Mouse (Mus musculus) cerebellum, postnatal 25 days (tissue): Measurements from ENCODE around the gene Ppm1f.
"Not testable (repeated sequence)": the region's sequence is repeated elsewhere in the genome, so short reads cannot be mapped to it uniquely, and the experiment has no call there.

ENCODE experiments used
- DNase-seq, 2 experiments: peaks; one replicate each; pipeline ENCODE4 v3.0.0; 2021; ENCODE audit warnings: mixed read lengths in 2 of 2

Ppm1f gene

DNA sequence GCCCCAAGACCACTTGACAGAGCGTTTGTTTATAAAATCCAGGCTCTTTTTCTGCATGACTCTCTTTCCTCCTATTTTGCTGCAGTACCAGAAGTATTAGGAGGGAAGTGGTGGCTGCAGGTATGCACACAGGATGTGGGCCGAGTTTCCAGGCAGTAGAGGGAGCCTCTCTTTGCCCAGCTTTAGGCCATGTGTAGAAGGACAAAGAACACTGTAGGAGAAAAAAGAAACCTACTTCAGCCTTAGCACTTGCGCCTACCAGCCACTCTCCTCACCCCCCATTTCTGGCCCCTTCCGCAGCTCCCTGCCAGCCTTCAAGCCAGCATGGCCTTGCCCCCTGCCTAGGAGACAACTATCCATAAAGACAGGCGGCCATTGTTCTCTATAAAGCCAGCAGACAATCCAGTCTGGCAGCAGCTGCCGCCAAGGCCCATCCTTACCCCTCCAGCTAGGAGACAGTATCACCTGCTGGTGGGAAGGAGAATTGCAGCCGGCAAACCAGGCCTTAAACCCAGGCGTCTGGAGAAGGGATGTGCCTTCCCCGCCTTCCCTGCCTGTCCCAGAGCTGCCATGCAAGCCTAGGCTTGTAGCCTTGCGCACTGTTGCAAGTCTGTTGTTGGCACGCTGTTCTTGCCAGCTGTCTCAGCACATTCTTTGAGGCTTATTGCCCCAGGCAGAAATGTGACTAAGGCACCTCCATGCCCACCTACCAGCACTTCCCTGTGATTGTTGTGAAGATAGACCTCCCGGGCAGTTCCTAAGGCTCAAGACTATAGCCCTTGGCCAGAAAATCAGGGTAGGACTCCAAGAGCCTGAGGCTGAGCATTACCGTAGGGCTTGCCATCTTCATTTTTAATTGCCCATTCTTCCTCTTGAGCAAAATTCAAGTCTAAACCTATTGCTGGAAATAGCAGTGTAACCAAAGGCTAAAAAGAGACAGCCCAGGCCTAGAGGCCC lies 15.7 kb downstream of the Ppm1f start:
- DNase-seq: peak; percentile 75 to 84

DNA sequence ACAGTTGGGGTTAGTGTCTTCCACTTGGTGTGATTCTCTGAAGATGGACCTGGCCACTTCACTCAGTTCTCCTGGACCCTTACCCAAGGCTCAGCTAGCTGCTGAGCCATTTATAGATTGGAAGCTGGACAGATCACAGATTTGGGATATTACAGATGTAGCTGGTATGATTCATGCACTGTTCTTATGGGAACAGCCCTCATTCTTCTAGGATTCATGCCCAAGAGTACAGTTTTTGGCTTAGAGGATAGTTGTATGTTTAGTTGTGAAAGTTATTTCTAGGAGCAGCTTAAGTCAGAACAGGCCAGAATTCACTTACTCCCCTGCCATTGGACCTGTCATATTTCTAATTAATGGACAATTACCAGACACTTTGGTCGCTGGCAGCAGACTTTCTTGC lies 17.2 kb downstream of the Ppm1f start:
- no peak for DNase-seq

DNA sequence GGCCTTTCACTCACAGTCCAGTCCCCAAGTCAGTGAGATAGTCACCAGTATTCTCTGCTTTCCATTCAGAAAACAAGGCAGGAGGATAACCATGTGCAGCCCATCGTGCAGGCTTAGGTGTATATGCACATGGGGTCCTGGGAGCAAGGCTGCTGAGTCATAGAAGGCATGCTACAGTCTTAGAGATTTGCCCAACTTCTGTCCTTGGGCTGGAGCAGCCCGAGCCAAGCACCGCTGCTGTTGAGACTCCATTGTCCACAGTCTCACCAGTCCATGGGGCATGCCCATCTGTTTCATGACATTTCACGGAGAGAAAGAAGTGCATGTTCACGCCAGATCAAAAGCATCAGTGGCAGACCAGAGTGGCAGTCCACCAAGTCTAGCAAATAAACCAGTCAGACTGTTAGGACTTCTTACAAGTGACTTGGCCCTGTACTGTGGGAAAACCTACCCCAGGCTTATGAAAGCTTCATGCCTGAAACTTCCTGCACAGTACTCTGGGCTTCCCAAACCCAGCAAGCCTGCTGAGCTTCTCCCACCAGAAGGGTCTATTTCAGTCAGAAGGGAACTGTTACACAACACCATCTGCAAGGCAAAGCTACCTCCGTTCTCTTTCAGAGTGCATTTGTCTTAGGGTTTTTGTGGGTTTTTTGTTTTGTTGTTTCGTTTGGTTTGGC lies 22.3 kb downstream of the Ppm1f start:
- DNase-seq: no peak

DNA sequence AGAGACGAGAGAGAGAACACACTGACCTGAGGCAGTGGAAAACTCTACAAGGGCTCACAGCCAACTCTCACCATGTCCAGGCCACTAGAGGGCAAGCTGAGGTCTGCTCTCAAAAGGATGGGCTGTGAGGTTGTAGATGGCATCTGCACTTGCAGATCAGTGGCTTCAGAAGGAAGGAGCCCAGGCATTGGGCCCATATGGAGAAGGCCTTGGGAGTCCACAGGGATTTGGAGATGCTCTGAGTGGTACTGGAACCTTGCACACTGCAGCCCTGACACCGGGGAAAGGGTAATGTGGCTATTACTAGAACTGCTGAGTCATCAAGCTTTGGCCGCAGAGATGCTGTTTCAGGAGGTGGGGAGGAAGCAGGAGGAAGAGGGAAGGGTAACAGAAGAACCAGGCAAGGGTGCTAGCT lies 24.8 kb downstream of the Ppm1f start:
- peak; percentile 33 to 61 for DNase-seq

DNA sequence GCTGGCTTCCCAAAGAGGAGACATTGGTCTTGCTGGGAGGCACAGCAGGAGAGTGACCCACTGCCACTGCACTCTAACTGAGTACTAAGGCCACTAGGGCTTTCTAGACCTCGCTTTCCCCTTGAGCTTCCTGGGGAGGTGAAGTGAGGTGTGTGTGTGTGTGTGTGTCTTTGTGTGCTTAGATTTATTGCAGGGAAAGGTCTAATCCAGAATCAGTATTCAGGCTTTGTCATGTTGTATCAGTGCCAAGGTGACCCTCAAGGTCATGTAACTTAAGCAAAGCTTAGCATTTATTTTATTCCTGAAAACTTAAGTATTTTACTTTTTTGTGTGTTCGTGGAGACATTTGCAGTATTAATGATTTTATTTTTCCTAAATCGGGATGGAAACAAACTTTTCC lies 28.2 kb downstream of the Ppm1f start:
- no peak for DNase-seq

DNA sequence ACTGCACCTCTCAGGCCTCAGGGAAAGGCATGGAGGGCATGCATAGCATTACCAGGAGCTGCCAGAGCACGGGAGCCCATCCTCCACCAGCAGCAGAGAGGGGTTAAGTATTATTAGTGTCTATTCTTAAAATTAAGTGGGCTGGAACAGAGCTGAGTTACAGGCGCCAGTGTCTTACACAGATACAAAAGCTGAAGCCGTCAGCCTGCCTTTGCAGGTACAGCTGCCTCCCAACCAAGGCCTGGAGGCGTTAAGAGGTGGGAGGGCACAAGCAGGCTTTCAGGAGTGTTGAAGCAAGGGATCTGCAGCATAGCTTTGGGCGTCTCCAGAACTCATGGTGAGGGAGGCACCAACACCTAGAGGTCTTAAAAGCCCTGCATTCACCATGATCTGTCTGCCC lies 30.3 kb downstream of the Ppm1f start:
- peak in 1 of 2 experiments; percentile 1 for DNase-seq

DNA sequence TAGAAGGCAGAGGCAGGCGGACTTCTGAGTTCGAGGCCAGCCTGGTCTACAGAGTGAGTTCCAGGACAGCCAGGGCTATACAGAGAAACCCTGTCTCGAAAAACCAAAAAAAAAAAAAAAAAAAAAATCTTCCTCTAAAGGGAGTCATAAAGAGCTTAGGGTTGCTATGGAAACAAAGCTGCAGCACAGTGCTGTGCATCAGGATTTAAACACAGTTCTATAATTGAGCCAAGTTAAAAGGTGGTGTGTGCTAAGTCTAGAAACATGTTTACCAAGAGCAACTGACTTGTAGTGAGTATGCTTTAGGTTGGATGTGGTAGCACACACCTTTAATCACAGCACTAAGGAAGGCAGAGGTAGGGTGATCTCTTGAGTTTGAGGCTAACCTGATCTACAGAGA lies 32.6 kb downstream of the Ppm1f start:
- not testable (repeated sequence) for DNase-seq

DNA sequence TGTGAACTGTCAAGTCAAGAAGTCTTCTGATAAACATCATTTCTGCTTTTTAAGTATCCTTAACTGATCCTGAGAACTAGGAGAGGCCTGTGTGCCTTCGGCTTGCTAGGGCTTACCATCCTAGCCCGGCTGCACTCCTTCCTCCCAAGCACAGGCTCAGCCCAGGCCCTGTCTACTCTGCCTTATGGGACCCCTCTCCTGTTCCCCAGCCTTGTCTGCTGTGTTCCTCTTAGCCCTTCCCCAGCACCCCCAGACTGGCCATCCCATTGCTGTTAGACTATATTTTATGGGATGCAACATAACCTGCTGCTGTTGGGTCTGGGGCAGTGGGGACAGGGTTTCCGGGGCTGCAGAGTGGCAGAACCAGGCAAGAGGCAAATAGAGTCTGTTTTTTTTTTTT lies 34.1 kb downstream of the Ppm1f start:
- no peak for DNase-seq

DNA sequence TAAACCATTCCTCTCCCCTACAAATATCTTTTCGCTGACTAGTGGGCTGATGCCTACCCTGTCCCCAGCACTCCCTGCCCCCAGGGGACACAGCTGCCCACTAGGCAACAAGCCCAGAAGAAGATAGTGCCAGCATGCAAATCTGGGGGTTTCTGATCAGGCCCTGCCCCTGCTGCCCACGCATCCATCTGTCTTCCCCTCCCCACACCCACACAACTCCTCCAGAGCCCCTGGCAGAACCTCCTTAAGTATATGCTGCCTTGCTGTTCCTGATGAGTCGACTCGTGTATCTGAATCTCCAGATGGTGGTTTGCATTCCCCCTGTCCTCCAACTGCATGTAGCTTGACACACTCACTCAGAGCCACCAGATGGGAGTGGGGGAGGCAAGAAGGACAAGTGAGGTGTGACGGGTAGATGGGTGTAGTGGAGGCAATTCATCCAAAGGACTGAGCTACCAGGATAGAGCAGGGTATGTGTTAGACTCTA lies 34.6 kb downstream of the Ppm1f start:
- peak; percentile 34 to 50 for DNase-seq

DNA sequence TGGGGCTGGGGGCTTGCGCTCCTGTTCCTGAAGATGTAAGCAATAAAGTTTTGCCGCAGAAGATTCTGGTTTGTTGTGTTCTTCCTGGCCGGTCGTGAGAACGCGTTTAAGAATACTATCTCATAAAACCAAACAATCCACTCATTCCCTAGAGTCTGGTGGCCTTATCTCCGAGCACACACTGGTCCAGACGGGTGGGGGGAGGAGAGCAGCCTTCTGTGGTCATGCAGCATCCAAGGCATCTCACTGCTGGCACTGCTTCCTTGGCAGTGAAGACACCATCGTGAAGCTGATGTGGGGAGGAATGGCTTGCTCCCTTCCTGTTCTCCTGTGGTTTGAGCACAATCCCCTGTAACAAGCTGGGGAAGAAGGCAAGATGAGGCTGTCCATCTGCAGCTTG lies 43.3 kb downstream of the Ppm1f start:
- DNase-seq: no peak

DNA sequence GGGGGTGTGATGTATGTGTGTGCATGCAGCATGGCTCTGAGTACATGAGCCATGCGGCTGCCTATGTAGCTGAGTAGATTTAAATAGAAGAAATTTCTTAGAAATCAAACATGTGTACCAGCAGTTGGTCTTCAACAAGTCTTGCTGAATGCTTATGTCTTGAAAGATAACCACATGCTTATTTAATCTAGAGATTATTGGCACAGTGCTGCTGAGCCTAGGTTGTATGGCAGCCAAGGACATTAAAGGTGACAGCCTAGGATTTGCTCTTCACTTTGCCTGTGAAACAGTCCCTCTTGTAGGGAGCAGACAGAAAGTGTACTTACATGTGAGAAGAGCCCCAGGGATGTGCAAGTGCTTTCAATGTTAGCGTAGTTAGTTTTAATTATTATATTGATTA lies 44.8 kb downstream of the Ppm1f start:
- no peak for DNase-seq

DNA sequence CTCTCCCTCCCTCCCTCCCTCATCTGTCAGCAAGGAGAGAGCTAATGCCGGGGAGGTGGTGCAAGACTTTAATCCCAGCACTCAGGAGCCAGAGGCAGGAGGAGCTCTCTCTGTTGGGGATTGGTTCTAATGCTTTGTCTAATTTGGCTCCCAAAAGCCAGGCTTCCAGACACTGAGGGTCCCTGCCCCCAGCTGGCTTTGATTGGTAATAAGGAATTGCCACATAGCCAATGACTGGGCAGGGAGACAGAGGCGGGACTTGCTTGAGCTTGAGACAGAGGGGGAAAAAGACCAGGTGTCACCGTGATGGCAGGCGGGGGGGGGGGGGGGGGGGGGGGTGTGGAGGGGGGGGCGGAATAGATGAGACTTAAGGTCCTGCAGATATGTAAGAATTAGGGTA lies 62.3 kb downstream of the Ppm1f start:
- no peak for DNase-seq

DNA sequence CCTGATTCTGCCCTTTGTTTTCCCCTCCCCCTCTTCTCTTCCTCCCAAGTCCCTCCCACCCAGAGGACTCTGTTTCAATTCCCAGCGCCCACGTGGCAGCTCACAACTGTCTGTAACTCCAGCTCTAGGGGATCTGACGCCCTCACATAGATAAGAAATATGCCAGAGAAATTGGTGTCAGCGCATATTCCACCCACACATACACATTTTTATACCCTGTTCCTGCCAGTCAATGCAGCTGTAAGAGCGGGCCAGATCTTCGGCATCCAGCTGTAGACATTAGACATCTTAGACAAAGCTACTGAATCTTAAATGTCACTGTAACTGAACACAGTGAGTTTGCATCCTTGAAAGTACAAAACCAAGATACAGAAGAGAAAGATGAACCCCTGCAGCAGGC lies 63.6 kb downstream of the Ppm1f start:
- no peak for DNase-seq

DNA sequence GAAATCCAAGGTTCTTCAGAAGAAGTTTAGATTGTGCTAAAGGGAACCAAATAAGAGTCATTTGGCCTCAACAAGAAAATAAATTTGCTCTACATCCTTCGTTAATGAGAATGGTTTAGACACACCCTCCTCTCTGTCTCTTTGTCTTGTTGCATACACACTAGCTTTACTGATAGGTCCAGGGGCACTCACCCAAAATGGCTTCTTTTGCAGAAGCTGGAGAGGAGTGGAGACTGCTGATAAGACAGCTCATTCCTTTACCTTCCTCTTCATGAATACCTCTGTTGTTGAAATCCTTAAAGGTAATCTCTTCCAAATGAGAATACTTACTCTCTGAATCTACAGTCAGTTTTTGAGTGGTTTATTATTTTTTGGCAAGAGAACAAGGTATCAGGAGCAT lies 68.9 kb downstream of the Ppm1f start:
- no peak for DNase-seq

DNA sequence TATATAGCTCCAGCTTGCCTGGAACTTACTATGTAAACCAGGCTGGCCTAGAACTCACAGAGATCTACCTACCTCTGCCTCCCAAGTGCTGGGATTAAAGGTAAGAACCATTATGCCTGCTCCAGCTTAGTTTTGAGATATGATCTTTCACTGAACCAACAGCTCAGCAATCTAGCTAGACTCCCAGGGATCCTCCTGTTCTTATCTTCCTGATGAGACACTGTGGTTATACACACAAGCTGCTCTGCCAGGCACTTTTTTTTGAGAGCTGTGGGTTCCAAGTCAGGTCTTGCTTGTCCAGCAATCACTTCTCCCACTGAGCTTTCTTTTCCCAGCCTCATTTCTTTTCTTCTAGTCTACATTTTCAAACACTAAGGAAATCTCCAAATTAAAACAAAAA lies 70.0 kb downstream of the Ppm1f start:
- no peak for DNase-seq
